Mouse (Mus musculus): ENCODE measurements around the gene Epsti1.

The Epsti1 gene

DNA sequence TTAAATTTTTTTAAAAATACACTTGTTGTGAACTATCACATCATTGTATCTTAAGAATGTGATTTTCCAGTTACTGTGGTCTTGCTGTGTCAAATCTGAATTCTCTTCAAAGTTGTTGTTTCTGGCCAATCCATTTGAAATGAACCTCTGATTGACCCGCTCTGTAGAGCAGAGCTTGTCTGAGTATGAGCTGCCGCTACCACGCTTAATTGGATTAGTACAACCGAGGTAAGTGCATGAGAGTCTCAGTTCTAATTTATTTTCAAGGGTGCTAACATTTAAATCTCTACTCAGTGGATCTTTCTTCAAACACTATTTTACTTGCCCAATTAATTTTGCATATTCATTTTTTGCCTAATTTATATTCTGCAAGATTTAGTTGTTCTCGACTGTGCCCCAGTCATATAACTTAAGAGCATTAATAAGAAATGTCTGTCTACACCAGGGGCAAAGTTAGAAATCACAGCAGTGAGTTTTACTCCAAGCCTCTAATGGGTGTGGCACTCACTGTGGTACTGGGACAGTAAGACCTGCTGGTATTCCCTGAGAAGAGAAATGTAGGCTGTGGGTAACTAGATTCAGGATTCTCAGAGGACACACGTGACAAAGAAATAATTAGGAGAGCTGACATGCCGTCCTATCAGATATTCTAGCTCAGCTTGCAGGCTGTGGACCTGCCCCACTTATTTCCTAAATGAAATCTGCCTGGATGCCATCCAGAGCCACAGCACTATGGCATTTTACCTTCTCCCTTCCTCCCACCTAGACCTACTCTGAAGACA lies 111.7 kb downstream of the Epsti1 start:
- no peak for DNase-seq (ENCODE audit: low read depth, low spot score)

DNA sequence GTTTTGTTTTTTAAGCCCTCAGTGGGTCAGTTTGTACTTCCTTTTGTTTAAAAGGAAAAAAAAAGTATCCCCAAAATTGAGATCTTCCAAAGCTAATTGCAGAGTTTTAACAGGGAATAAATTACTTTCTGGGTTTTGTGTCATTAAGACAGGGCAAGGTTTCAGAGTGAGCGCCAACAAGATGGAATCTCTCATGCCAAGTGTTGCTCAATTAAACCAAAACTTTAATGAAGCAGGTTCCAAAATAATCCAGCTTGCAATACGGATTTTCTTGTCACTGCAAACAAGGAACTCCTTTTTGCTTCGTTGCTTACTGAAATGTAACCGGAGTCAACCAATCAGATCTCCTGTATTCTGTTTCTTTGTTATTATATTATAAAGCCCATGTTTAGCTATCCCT lies 112.4 kb downstream of the Epsti1 start:
- no peak for DNase-seq (ENCODE audit: low read depth, low spot score)

DNA sequence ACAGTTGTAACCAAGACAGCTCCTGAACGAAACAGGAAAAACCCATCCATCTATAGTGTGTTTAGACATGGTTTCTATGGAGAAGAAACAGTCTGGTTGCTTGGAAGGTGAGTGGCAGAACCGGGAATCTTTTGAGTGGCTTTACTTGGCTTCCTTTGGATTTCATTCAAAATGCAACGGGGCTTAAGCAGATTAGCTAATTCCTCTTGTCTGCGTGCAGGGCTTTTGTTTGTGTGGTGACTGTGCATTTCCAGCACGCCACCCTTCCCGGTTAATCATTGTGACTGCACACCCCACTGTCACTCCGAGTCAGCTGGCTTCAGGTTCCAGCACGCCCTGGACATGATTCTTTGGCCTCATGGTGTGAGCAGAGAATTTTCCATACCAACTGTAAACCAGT lies 115.9 kb downstream of the Epsti1 start:
- DNase-seq (ENCODE audit: low read depth, low spot score) = no peak

DNA sequence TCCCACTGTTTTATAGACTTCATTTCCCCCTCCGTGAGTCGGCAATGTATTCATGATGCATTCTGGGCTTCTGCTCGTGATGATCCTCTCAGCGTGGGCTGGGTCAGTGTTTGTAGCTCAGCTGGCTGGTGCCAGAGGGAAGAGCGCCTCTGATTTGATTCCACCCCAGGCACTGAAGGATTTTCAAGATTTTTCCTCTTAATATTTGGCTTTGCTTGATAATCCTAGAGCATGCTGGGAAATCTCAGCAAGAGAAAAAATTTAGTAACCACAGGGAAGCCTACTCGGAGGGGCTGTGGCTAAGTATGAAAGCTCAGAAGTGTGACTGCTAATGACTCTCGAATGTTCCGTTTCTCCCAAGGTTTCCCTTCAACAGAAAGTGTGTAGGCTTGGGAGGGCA lies 134.8 kb downstream of the Epsti1 start:
- DNase-seq (ENCODE audit: low read depth, low spot score) = no peak

DNA sequence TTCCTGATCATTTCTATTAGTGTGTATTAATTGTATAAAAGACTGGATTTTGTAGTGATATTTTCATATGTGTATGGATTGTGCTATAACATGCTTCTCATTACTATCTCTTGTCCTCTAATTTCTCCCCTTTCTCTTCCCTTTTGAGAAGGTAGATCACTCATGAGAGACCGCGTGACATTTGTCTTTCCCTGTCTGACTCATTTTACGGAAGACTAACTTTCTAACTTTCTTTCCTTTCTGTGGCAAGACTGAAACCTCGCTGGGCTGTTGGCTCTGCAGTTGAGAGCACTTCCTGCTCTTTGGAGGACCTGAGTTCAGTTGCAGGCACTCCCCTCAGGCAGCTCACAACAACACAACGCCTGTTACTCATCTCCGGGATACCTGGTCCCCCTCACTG lies 136.6 kb downstream of the Epsti1 start:
- no peak for DNase-seq (ENCODE audit: low read depth, low spot score)

DNA sequence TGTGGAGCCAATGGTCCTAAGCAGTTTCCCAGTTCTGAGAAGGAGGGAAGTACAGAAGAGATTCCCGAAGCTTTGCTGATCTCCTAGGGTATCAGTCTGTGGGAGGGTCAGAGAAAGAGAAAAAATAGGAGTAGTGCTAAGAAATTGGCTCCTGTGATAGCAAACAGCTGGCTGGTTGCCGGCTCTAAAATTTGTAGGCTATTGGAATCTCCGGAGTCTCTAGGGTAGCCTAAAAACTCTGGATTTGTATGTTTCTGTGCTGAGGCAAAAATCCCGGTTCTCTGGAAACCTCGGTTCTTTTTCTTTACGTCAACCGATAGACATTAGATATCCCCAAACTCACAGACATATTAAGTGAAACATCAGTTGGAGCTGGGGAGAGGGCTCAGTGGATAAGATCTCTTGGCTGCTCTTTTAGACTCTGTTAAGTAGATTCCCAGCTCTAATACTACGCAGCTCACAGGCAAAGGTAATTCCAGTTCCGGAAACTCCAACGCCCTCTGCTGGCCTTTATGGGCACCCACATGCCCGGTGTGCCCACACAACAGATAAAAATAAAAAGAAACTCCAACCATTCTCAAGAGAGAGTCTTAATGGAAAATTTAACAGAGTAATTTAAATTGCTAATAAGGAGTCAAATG lies 138.0 kb downstream of the Epsti1 start:
- no peak for DNase-seq (ENCODE audit: low read depth, low spot score)

DNA sequence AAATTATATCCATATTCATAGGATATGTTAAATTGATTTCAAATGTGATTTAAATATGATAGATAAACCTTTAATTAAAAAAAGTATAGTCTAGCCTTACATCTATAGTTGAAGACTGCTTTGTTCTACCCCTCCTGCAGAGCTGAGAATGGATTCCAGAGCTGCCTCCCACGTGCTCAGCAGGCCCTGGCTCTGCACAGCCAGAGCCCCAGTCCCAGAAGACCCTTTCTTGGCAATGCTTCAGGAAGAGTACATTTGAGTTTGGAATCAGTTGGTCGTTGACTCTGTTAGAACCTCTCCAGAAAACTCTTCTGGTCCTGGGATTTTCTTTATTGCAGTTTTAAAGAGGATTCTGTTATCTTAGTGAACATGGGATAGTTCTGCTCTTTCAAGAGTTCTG lies 139.0 kb downstream of the Epsti1 start:
- no peak for DNase-seq (ENCODE audit: low read depth, low spot score)

DNA sequence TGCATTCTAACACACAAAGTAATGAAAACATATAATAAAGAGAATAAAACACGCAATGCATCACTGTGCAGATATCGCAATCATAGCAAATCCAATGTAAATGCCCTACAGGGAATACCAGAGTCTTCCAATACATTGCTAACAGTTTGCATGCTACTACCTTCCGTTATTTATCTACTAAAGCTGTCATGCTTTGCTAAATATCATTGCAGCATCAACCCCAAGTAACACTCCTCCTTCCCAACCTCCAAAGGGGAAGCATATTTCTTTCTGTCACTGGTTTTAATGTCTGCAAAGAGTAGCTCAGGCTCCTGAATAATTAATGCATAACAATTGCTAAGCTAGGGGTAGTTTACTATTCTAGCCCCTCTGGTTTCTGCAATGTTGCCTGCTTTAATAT lies 144.2 kb downstream of the Epsti1 start:
- no peak for DNase-seq (ENCODE audit: low read depth, low spot score)

DNA sequence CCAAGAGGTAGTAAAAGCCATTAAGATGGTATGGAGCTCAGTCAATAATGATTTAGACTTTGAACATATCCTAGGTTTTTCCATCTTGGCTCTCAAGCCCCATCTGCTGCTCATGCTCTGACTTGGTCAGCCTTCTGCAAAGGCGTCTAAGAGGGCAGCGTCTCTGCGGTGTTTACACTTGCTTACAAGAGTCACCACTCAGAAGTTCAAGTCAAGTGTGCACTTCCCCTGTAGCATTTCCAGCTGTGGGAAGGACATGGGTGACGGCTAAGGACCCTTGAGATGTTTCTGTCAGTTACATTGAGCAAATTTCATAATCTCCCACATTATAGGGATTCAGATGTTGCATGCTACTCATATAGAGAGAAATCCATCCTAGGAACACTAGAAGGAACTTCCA lies 144.6 kb downstream of the Epsti1 start:
- no peak for DNase-seq (ENCODE audit: low read depth, low spot score)

Measured in embryo, embryonic 11.5 days (tissue).